Mouse (Mus musculus) embryonic facial prominence, embryonic 12.5 days (tissue): Measurements from ENCODE around the gene Yy1. TPM values are rescaled to one million over a fixed set of nuclear protein-coding genes. Genes with fewer than 3 reads are reported as not detected.

ENCODE experiments used
- microRNA counts: library from miRNA; unstranded; fragments of <30 nt; microRNA quantifications from one replicate; lab custom pipeline; 2017
- microRNA-seq: library from miRNA; unstranded; fragments of <30 nt; microRNA quantifications from one replicate; pipeline ENCODE4, GENCODE M21; 2017
- polyA plus RNA-seq: library from polyadenylated mRNA; unstranded; fragments of >200 nt; fragmentation: Nextera tagmentation; extraction: Ambion mirVana; gene quantifications from 2 replicates; pipeline ENCODE4 v1.2.1, GENCODE M21; 2016

Gene Yy1
- polyA plus RNA-seq, 1 experiment from 2014 or later = 23.2 TPM

MicroRNAs within 50 kb of the gene (microRNA counts, 519-probe panel; counts per million panel counts)
- microRNA mmu-miR-345-3p (lab: Ali Mortazavi, UCI) (460 counts per million, percentile 65 among the panel's probes with 10 or more counts), microRNA mmu-miR-345-5p (lab: Ali Mortazavi, UCI) (3,447 counts per million, percentile 73 among the panel's probes with 10 or more counts)

Small RNA genes lying within 50 kb of the gene (microRNA-seq; reads per million reads assigned to microRNA genes)
- gene Mir345 = 159 reads per million, percentile 58 among the genes with 10 or more reads in this experiment

Other genes with a start within 250 kb of the Yy1 start
- gene Evl, start 238.3 kb upstream of the Yy1 start, polyA plus RNA-seq = 88.5 and 95.1 TPM in 2 replicates
- 1.9 and 2.0 TPM in 2 replicates for gene Degs2, start 90.7 kb upstream of the Yy1 start, polyA plus RNA-seq
- gene Slc25a29, start 42.9 kb downstream of the Yy1 start, polyA plus RNA-seq = 16.9 and 19.4 TPM in 2 replicates
- 16.0 and 16.8 TPM in 2 replicates for gene Slc25a47, start 43.1 kb downstream of the Yy1 start, polyA plus RNA-seq
- 9.3 and 12.9 TPM in 2 replicates for gene Wdr25, start 100.7 kb downstream of the Yy1 start, polyA plus RNA-seq
- 97.5 and 98.1 TPM in 2 replicates for gene Wars, start 101.2 kb downstream of the Yy1 start, polyA plus RNA-seq